Mouse (Mus musculus): Measurements from ENCODE around the gene Hdx. TPM values are rescaled to one million over a fixed set of nuclear protein-coding genes. Genes with fewer than 3 reads are reported as not detected.

Hdx gene
- total RNA-seq (2021) (under 1 TPM; 0.16 TPM), polyA plus RNA-seq (2012; rRNA removed) (0.12 and 0.15 TPM in 2 replicates)
- long read RNA-seq = 0 reads

- TF ChIP-seq POLR2A (IDR thresholded peaks at IDR 0.05; ENCODE audit: insufficient read depth, low read depth, low read length) = no peak
- TF ChIP-seq CTCF (IDR thresholded peaks at IDR 0.05) = no peak
- TF ChIP-seq EP300 (IDR thresholded peaks at IDR 0.05; ENCODE audit: insufficient read depth, low read depth, low read length) = no peak
- WGBS = 20% methylated on average over 26 of the region's 26 CpGs
These were observed at the start of gene Hdx for GRCm38 (mm10) chrX:111696356-111697282. Gene Hdx, minus strand, starts transcription at chrX:111697079.

GRCm38 (mm10) chrX:111685665-111686064 is 11.2 kb downstream of the Hdx start:
- peak; percentile 38 for TF ChIP-seq CTCF (IDR thresholded peaks at IDR 0.05)
- no peak for TF ChIP-seq EP300 (IDR thresholded peaks at IDR 0.05; ENCODE audit: insufficient read depth, low read depth, low read length)
- no peak for TF ChIP-seq POLR2A (IDR thresholded peaks at IDR 0.05; ENCODE audit: insufficient read depth, low read depth, low read length)
- no peaks in the 10 kb centered on the region for H3K27me3 ChIP-seq (ENCODE audit: control insufficient read depth, insufficient read depth, low read length)
- H3K27ac ChIP-seq = no peak overlapping the region
- no peak overlapping the region for H3K4me3 ChIP-seq
- intact Hi-C loops (cut with DNase I) = no loop called here
- H3K36me3 ChIP-seq (ENCODE audit: control insufficient read depth, insufficient read depth, low read length) = no peaks in the 10 kb centered on the region
- H3K9ac ChIP-seq (ENCODE audit: low read depth, low read length) = no peak overlapping the region
- no peaks in the 10 kb centered on the region for H3K4me1 ChIP-seq (ENCODE audit: control insufficient read depth, insufficient read depth, low read length)
- no peak for DNase-seq
- 49% methylated on average over 3 of the region's 3 CpGs for WGBS
- no peaks in the 10 kb centered on the region for H3K79me2 ChIP-seq (replicated peaks; ENCODE audit: control insufficient read depth, insufficient read depth, low read length)

More at GRCm38 (mm10) chrX:111696356-111697282, at the start of gene Hdx:
- Histone ChIP-seq H3K9ac (ENCODE audit: low read depth, low read length) (peak within 1 kb of the TSS; percentile 50; the same call in 1 of the 2 replicates), H3K4me3 (peak within 1 kb of the TSS; percentile 40), H3K27ac (no peak within 1 kb of the TSS), H3K36me3 (ENCODE audit: control insufficient read depth, insufficient read depth, low read length) (no peaks in the 10 kb centered on the region), H3K4me1 (ENCODE audit: control insufficient read depth, insufficient read depth, low read length) (no peaks in the 10 kb centered on the region), H3K79me2 (replicated peaks; ENCODE audit: control insufficient read depth, insufficient read depth, low read length) (no peaks in the 10 kb centered on the region), H3K27me3 (ENCODE audit: control insufficient read depth, insufficient read depth, low read length) (no peaks in the 10 kb centered on the region)
- intact Hi-C loops (cut with DNase I) = no loop called here
- DNase-seq = peak; percentile 37 to 44

GRCm38 (mm10) chrX:111671685-111672084 is 25.2 kb downstream of the Hdx start:
- H3K4me3 ChIP-seq = no peak overlapping the region
- H3K27me3 ChIP-seq (ENCODE audit: control insufficient read depth, insufficient read depth, low read length) = no peaks in the 10 kb centered on the region
- DNase-seq = no peak
- no peak overlapping the region for H3K27ac ChIP-seq
- no peak for TF ChIP-seq POLR2A (IDR thresholded peaks at IDR 0.05; ENCODE audit: insufficient read depth, low read depth, low read length)
- no peak for TF ChIP-seq CTCF (IDR thresholded peaks at IDR 0.05)
- no peak for TF ChIP-seq EP300 (IDR thresholded peaks at IDR 0.05; ENCODE audit: insufficient read depth, low read depth, low read length)
- H3K79me2 ChIP-seq (replicated peaks; ENCODE audit: control insufficient read depth, insufficient read depth, low read length) = no peaks in the 10 kb centered on the region
- H3K36me3 ChIP-seq (ENCODE audit: control insufficient read depth, insufficient read depth, low read length) = no peaks in the 10 kb centered on the region
- intact Hi-C loops (cut with DNase I) = no loop called here
- no peaks in the 10 kb centered on the region for H3K4me1 ChIP-seq (ENCODE audit: control insufficient read depth, insufficient read depth, low read length)
- 57% methylated on average over 3 of the region's 3 CpGs for WGBS
- no peak overlapping the region for H3K9ac ChIP-seq (ENCODE audit: low read depth, low read length)

- intact Hi-C loops (cut with DNase I) = no loop called here
- DNase-seq = no peak
- TF ChIP-seq POLR2A (IDR thresholded peaks at IDR 0.05; ENCODE audit: insufficient read depth, low read depth, low read length) = no peak
- no peak for TF ChIP-seq EP300 (IDR thresholded peaks at IDR 0.05; ENCODE audit: insufficient read depth, low read depth, low read length)
- TF ChIP-seq CTCF (IDR thresholded peaks at IDR 0.05) = no peak
These were observed 36.5 kb downstream of the Hdx start for GRCm38 (mm10) chrX:111660381-111660780.

GRCm38 (mm10) chrX:111658671-111659070 is 38.2 kb downstream of the Hdx start:
- H3K27ac ChIP-seq = no peak overlapping the region
- no peaks in the 10 kb centered on the region for H3K27me3 ChIP-seq (ENCODE audit: control insufficient read depth, insufficient read depth, low read length)
- intact Hi-C loops (cut with DNase I) = no loop called here
- H3K36me3 ChIP-seq (ENCODE audit: control insufficient read depth, insufficient read depth, low read length) = no peaks in the 10 kb centered on the region
- H3K4me1 ChIP-seq (ENCODE audit: control insufficient read depth, insufficient read depth, low read length) = no peaks in the 10 kb centered on the region
- no peaks in the 10 kb centered on the region for H3K79me2 ChIP-seq (replicated peaks; ENCODE audit: control insufficient read depth, insufficient read depth, low read length)
- TF ChIP-seq CTCF (IDR thresholded peaks at IDR 0.05) (peak; percentile 42), EP300 (IDR thresholded peaks at IDR 0.05; ENCODE audit: insufficient read depth, low read depth, low read length) (no peak), POLR2A (IDR thresholded peaks at IDR 0.05; ENCODE audit: insufficient read depth, low read depth, low read length) (no peak)
- DNase-seq = no peak
- H3K4me3 ChIP-seq = no peak overlapping the region
- H3K9ac ChIP-seq (ENCODE audit: low read depth, low read length) = no peak overlapping the region
- WGBS = 73% methylated on average over 4 of the region's 4 CpGs

More at GRCm38 (mm10) chrX:111660381-111660780, 36.5 kb downstream of the Hdx start:
- no peaks in the 10 kb centered on the region for H3K4me1 ChIP-seq (ENCODE audit: control insufficient read depth, insufficient read depth, low read length)
- no peaks in the 10 kb centered on the region for H3K27me3 ChIP-seq (ENCODE audit: control insufficient read depth, insufficient read depth, low read length)
- H3K9ac ChIP-seq (ENCODE audit: low read depth, low read length) = no peak overlapping the region
- H3K36me3 ChIP-seq (ENCODE audit: control insufficient read depth, insufficient read depth, low read length) = no peaks in the 10 kb centered on the region
- no peak overlapping the region for H3K27ac ChIP-seq
- no peaks in the 10 kb centered on the region for H3K79me2 ChIP-seq (replicated peaks; ENCODE audit: control insufficient read depth, insufficient read depth, low read length)
- H3K4me3 ChIP-seq = no peak overlapping the region
- 45% methylated on average over 5 of the region's 5 CpGs for WGBS

- no peaks in the 10 kb centered on the region for H3K27me3 ChIP-seq (ENCODE audit: control insufficient read depth, insufficient read depth, low read length)
- DNase-seq = no peak
- H3K79me2 ChIP-seq (replicated peaks; ENCODE audit: control insufficient read depth, insufficient read depth, low read length) = no peaks in the 10 kb centered on the region
- no peak overlapping the region for H3K4me3 ChIP-seq
- H3K27ac ChIP-seq = no peak overlapping the region
- TF ChIP-seq EP300 (IDR thresholded peaks at IDR 0.05; ENCODE audit: insufficient read depth, low read depth, low read length) (no peak), CTCF (IDR thresholded peaks at IDR 0.05) (no peak), POLR2A (IDR thresholded peaks at IDR 0.05; ENCODE audit: insufficient read depth, low read depth, low read length) (no peak)
- H3K4me1 ChIP-seq (ENCODE audit: control insufficient read depth, insufficient read depth, low read length) = no peaks in the 10 kb centered on the region
- intact Hi-C loops (cut with DNase I) = no loop called here
- no peak overlapping the region for H3K9ac ChIP-seq (ENCODE audit: low read depth, low read length)
- H3K36me3 ChIP-seq (ENCODE audit: control insufficient read depth, insufficient read depth, low read length) = no peaks in the 10 kb centered on the region
- 69% methylated on average over 4 of the region's 4 CpGs for WGBS
These were observed 51.9 kb downstream of the Hdx start for GRCm38 (mm10) chrX:111644945-111645344.
